Mouse (Mus musculus) gastrocnemius, adult 8-10 months (tissue): ENCODE data around the gene Ppp1r35. TPM values are rescaled to one million over a fixed set of nuclear protein-coding genes. Genes with fewer than 3 reads are reported as not detected.

ENCODE experiments used
- DNase-seq, 2 experiments: peaks; one replicate each; pipeline ENCODE4 v3.0.0; 2022; ENCODE audit warnings: low spot score in 2 of 2
- total RNA-seq, 4 experiments: library from RNA; stranded (reverse); gene quantifications; 2 replicates each; pipeline ENCODE4 v1.2.4; 2022

The Ppp1r35 gene
- total RNA-seq, 4 experiments from 2014 or later: 4.7 to 6.0 (median 5.3) TPM

DNA sequence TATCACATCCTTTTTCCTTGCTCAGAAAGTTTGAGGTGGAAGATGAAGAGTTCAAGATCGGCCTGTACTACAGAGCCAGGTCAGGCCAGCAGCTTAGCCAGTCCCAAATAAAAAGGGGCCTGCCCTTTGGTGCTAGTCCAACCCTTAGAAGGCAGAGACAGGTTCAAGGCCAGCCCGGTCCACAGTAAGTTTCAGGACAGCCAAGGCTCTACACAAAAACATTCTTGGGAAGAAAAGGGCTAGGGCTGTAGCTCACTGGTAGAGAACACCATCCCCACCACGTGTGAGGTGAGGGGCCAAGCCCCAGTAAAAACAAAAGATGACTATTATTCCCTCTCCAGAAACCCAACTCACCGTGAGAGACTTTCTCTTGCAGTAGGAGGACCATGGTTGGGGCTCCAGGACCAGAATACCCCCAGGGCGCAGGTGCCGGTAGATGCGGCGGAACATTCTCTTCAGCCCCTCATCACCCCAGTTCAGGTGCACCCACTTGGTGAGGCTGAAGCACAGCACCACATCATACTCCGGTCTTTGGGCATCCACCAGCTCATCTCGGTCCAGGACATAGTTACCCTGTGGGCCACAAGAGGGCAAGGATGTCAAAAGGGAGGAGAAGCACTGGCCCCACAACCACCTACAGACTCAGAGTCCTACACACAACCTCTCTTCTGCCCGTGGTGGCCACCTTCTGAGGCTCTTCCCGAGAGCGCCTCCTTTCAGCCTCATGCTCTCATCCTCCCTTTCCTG is 4.3 kb downstream of the Ppp1r35 start:
- no peak for DNase-seq

DNA sequence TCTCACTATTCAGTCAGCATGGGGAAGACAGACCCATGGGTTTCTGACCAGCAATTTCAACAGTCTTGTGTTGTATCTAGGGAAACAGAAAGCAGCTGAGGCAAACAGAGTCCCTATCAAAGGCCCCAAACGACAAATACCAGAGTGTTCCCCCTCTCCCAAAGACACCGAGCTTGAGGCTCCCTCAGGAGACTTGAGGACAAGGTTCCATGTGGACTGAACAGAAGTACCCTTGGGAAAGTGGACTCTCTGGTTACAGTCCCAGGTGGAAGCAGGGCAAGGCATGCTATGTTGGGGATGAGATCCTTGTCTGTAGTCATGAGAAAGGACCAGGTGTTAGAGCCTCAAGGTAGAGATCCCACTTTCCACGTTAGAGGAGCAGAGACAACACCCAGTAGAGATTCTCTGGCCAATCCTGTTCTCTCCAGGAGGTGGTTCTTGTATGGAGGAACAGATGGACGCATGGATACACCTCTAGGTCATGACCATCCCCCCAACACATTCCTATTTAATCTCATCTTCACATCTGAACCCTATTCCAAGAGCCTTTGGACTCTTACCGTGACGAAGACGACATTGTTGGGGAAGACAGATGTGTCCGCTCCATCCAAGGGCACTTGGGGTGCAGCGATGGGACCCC is 5.4 kb downstream of the Ppp1r35 start:
- DNase-seq: no peak

DNA sequence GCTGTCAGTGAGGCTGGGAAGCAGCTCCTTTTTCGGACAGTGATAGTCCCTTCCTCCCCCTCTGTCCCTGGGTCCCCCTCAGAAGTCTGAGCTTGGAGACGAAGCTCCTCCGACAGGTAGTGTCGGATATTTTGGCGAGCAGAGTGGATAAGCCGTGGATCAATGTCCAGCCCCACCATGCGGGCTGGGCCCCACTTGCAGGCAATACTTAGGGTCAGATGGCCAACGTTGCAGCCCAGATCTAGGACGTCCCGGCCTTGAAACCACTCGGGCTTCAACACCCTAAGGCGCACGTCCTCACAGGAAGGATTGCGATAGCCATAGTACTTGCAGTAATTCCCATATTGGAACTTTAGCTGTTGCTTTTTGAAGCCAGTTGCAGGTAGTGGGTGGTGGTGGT is 5.9 kb downstream of the Ppp1r35 start:
- no peak for DNase-seq

DNA sequence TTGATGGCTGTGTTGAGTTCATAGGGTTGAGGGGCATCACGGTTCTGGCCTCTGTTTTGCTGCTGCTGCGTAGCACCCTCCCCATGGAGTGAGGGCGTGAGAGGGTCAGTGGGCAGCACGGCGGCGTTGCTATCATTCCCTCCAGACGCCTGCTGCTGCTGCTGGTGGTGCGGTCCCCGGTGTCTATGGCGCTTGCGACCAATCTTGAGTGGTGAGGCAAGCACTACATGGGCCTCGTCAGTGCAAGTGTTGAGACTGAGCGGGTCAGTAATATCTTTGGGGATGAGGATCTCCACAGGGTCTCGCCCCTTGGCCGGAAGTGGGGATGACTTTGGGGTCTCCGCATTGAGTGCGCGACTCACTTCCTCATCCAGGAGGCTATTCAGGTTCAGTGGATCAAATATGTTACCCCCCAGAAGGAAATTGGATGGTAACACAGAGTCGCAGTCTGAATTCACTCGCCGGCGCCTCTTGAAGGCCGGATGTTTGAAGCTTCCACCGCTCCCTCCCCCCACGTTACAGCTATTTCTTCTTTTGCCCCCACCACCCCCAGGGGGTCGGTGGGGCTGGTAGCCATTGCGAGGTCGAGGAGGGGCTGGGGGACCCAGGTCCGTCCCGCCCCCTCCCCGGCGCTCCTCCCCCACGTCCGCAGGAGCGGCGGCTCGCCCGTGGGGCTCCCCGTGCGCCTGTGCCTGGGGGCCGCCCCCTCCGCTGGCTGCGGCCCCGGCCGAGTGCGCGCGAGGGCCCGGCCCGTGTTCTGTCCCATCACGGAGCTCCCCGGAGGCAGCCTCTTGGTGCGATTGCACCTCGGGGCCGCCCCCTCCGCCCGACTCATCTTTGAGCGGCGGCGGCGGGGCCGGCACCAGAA is 6.7 kb downstream of the Ppp1r35 start:
- peak in 1 of 2 experiments; percentile 19 for DNase-seq

DNA sequence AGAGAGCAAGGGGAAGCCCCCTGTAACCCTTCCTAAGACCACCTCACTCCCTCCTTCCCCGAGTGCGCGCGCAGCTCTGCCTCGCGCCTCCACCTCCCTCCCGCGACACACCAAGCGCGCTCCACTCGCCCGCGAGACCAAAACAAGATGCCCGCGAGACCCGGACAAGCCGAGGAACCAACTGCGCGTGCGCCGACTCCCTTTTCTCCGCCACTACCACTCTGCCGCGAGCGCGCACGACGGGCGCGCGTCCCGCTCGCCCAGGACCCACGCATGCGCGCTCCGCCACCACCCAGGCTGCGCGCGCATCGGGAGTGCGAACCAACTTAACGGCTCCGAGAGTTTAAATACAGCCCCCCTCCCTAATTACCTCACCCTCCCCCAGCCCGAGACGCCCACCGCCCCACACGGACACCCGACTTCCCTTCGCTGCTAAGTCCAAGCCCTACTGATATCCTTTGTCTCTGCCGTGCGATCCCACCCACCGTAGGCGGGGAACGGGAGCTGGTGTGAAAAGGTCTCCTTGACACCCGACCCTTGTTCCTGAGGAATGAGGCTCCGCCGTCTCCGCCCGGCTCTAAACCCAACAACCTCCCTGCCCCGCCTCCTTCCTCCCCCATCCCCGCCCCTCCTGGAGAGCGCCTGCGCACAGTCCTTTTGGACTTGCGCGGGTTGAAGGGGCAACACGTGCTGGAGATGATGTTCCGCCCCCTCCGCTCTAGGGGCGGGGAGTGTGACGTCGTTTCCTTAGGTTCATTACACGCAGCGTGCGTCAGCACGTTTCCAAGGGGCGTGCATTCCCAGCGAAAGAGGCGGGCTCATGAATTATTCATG is 7.7 kb downstream of the Ppp1r35 start:
- peak; percentile 99 for DNase-seq

DNA sequence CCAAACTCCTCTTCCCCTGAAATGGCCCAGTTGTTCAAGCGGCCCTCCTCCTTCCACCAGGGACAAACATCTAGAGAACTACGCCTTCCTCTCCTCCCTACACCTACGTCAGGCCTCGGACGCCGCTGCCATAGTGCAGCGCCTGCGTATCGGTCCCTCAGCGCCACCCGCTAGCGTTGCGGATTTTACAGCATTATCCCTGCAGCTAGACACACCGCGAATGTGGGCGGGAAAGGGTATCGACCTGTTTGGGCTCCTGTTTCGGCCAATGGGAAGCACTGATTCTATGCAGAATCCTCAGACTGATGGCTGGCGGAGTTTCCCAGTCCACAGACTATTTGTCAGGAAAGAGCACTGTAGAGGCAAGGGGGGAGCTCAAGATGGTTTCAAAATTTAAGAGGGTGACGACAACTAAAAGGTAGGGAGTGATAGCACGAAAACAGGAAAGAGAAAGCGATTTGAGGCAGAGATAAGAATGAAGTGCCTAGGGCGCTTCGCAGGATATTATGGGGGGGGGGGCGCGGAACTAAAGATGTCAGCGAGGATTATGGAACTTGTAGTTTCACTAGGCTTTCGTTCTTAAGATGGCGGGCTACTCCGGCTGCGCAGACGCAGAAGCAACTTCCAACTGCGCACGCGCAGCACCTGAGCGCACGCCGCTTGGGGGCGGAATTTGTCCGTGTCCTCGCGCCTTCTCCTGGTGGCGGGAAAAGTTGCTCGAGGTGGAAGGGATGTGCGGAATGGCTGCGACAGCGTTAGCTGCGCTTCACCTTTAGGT is 8.7 kb downstream of the Ppp1r35 start, which contains the start of the genes Mepce and Zcwpw1:
Gene Mepce, minus strand, starts transcription at position 505 of the 778 bp plus-strand sequence.
Gene Zcwpw1, plus strand, starts transcription at position 648 of the 778 bp plus-strand sequence.
- peak; percentile 88 to 94 for DNase-seq

DNA sequence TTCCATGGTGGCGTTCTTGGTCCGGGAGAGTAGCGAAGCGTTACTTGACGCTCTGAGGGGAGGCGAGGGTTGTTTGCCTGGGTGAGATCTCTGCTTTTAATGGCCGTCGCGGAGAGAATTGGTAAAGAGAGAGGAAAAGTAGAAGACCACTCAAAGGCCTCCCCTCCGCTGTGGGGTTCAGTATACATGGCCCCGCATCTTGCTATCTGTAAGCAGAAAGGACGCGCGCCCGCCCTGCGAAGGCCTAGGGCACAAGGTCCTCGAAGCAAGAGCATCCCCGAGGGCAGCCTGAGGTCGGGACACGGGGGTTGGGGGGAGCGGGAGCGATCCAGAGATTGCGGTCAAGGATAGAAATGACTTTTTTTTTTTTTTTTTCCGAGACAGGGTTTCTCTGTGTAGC is 9.5 kb downstream of the Ppp1r35 start:
- DNase-seq: no peak

DNA sequence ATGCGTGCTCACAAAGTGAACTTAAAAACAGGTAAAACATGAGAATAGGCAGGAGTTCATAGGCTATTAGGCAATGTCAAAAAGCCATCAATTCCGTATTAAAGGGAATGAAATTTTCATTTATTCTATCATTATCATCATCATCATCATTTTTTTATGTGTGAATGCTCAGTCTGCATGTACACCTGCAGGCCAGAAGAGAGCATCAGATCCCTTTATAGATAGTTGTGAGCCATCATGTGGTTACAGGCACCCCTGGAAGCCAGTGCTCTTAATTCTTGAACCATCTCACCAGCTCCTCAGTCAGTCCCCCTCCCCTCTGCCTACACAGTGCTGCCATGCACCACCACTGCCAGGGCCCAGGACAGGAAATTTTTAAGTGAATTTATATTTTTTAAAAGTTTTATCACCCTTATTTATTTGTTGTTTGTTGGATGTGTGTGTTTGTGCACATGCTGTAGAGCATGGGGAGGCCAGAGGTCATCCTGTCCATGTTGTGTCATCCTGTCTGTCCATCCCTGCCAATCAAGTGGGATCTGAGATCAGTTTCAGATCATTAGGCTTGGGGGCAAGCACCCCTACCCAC is 10.4 kb downstream of the Ppp1r35 start:
- no peak for DNase-seq

DNA sequence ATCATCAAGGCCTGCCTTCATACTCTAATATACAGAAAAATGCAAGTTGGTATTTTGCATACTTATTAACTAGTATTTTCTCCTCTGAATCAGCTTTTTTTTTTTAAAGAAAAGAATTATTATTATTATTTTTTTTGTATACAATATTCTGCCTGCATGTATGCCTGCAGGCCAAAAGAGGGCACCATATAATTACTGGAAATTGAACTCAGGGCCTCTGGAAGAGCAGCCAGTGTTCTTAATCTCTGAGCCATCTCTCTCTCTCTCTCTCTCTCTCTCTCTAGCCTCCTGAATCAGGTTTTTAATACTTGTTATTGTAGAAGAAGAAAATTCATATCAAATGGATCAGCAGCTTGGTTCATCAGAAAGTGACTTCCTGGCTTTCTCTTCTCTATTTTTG is 12.9 kb downstream of the Ppp1r35 start:
- DNase-seq: no peak

DNA sequence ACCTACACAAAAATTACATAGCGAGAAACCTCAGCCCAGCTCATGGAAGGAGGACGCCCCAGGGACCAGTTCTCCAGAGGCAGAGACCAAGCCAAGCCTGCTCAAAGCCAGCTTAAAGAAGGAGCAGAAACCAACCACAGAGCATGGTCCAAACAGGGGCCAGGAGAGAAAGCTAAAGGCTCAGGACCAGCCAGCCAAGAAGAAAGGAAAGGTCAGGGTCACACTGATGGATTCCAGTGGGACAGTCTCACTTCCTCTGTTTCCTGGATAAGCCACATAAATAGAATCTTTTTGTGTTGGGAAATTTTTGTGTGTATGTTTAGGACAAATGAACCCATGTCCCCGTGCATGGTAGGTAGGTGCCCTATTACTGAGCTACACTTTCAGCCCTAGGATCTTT is 18.0 kb downstream of the Ppp1r35 start:
- no peak for DNase-seq

DNA sequence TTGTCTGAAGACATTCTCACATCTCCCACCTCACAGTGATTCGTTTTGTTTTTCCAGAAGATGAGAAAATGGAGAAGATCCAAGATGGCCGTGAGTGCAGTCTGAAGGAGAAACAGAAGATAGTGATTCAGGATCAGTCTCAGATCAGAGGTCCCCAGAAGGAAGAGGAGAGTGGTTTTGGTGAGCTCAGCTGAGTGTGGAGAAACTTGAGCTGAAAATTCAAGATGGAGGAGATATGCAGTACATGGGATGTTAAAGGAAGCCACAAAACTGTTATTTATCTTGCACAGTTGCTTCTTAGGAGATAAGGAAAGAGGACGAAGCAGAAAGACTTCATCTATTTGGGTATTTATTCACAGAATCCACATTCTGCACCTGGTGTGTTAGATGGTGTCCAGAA is 22.3 kb downstream of the Ppp1r35 start:
- DNase-seq: no peak

DNA sequence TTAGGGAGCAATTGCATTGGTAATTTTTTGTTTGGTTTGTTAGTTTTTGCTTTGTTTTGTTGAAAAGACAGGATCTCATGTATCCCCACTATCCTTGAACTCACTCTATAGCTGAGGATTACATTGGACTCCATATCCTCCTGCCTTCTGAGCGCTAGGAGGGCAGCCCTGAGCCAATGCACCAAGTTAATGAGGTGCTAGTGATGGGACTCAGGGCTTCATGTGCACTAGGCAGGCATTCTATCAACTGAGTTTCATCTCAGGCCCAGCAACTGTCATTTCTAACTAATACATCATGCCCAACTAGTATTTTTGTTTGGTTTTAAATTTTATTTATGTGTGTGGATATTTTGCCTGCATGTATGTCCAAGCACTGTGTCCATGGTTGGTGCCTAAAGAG is 27.5 kb downstream of the Ppp1r35 start:
- no peak for DNase-seq

DNA sequence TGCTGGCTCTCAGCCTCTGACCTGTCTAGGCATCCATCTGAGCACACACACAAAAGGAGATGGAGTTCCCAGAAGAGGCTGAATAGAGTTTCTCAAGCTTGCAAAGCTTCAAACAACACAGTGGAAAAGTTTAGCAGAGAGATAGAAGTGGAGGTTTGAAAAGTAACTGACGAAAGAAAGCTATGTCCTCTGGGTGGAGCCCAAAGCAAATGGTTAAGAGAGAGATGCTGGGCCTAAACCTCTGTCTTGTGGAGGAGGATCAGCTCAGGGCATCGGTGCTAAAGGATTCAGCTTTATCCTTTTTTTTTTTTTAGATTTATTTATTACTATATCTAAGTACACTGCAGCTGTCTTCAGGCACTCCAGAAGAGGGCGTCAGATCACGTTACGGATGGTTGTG is 29.7 kb downstream of the Ppp1r35 start:
- DNase-seq: no peak

DNA sequence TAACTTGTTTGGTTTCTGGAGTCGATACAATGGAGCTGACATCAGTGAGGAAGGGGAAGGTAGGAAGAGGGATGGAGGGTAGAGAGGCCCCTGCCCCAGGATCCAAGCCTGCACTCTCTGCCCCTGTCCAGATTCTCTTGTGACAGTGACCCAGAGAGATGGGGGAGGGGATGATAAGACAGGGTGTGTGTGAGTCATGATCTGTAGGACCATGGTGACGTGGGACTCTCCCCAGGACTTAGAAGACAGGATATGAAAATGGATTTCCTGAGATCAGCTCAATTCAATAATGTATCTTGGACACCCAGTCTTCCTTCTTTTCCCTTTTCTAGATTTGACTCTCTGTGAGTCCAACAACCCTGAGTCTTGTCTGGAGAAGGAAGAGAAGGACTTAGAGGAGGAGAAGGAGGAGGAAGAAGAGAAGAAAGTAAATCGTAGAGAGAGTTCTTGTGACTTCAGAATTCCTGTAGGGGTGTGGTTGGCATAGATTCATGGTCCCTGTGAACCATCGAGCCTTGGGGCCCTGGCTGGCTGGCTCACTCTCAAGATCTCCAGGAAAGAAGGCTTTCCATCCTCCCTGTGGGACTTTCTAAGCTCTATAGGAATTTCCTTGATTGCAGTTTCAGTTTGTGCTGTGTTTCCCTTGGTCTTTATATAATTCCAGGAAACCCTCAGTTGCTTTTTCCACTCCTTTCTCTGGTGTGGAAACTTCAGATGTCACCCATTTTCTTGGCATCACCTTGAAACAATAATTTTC is 39.0 kb downstream of the Ppp1r35 start:
- DNase-seq: no peak

DNA sequence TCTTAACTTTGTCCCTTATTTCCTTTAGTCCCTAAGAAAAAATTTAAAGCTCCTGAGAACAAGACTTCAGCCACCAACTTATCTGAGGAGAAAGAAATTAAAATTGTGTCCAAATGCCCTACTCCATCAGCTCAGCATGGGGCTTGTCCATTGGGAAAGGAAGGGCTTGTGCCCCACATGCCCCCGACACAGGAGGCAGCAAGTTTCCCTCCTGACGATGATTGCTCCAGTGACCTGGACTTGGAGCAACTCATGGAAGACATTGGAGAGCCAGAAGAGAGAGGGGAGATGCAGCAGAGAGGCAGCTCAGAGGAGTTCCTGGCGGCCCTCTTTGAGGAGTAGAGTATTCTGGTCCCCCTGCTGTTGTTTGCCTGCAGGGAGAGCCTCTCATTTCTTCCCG is 43.5 kb downstream of the Ppp1r35 start:
- no peak for DNase-seq

DNA sequence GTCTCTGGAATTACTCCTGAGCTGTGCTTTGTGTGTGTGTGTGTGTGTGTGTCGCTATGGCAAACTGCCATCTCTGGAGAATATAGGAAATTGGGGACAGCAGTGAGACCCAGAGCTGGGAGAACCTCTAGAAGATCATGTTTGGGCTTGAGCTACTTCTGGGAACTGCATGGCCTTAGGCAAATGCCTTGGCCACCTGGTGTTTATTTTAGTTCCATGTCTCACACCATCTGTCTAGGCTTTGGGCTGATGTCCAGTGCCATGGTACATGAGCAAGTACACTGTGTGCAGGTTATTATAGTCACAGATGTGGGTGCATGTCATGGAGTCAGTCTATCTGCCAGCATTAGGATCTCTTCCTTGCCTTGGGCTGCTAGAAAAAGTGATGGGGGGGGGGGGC is 44.0 kb downstream of the Ppp1r35 start:
- DNase-seq: no peak

DNA sequence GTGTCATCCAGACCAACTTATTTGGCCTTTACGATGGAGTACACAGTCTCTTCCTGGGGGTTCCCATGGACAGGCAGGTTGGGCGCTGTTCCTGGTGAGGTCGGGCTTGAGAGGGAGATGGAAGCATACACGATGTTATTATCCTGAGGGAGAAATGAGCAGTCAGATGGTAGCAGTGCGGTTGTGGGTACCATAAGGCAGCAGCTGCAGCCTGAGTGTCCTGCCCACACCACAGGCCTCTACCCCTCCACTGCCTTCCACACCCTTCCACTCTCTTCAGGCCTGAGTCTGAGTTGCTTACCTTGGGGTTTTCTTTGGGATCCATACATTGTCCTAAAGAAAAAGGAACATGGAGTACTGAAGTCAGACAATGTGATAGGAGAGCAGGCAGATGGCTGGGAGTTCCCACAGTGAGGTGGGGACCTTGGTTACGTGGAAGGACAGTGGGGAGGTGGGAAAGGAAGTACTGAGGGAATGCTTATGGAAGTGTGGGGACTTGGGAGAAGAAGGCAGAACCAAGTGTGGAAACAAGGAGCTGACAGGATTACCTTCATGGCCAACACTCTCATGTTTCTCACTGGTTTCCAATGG is 44.9 kb downstream of the Ppp1r35 start:
- no peak for DNase-seq

DNA sequence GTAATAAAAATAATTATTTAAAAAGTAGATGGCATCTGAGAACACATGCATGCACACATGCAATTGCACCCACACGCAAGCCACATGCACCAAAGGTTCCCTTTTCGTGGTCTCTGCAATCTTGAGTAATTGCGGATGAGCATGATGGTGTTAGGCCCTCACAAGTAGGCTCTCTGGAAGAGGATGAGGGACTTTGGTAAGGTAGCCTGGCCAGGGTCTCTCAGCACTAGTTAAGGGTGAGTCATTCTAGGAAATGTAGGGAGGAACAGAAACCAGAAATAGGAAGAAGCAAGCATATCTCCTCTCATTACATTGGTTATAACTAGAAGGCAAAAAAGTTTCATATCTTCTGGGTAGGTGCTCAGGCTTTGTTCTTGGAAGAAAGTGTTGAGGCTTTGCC is 46.4 kb downstream of the Ppp1r35 start:
- no peak for DNase-seq

DNA sequence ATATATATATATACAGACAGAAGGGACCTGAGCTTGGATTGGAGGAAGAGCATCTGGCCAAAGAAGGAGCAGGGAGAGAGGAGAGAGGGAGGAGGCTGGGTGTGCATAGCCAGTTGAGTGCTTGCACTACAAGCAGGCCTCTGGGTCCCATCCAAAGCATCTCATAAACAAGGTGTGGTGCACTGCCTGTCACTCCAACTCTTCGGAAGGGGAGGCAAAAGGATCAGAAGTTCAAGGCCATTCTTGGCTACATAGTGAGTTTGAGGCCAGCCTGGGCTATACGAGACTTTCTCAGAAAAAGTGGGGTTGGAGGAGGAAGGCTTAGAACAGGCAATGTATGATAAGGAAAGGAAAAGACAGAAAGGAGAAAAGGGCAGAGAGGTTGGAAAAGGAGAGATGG is 47.3 kb downstream of the Ppp1r35 start:
- DNase-seq: no peak
